Mouse (Mus musculus): ENCODE results near the gene Mgme1. TPM values are rescaled to one million over a fixed set of nuclear protein-coding genes. Genes with fewer than 3 reads are reported as not detected.
A peak's percentile ranks its signal among the peaks of the same experiment; 100 is the strongest.

Gene Mgme1
- 15.8 and 17.2 TPM in 2 replicates for polyA plus RNA-seq (2014; fragmentation: Nextera tagmentation; extraction: Ambion mirVana)

DNA sequence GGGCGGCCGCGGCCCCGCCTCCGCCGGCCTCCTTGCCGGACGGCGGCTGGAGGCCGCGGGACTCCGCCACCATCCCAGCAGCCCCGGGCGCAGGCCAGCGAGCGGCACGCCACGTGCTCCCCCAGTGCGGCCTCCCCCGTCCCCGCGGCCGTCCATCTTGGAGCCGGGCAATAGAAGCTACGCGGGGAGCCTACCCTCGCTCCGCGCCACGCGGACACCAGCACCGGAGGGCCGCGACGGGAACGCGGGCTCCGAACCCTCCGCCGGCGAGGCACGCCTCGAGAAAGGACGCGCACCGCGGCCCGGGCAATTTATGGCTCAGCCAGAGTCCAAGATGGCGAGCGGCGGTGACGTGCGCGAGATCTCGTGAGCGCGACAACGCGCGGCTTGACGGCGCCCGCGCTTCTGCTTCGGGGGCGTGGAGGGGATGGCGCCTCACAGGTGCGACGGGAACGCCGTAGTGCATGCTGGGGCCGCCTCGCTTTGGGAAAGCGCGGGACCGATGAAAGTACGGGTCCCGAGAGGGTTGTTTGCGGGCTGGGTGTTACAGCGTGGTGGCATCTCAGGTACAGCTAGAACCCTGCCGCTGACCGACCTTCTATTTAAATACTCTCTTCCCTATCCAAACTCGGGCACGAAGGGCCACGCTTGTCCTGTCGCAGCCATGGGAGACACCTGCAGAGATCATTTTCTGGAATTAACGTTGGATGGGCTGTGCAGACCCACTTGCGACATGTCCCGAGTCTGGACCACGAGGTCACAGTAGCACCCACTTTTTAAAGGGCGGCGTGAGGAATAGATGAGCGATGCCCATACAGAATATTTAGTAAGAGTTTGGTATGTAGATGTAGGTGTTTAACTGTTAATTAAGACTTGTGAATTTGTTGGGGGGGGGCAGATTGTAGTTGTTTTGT lies at the start of gene Mgme1, which contains the start of gene Snx5:
TSS of gene Mgme1 (plus strand) at position 157 of the 914 bp plus-strand sequence.
TSS of gene Snx5 (minus strand) at position 400 of the 914 bp plus-strand sequence.
- H3K4me1 ChIP-seq (replicated peaks; ENCODE audit: control insufficient read depth, insufficient read depth, low read length) = no peaks in the 10 kb centered on the region
- peak; percentile 97 for ATAC-seq (ENCODE audit: low FRiP score)
- H3K4me3 ChIP-seq (ENCODE audit: low read depth, low read length) = peak within 1 kb of the TSS; percentile 94
- no peaks in the 10 kb centered on the region for H3K27me3 ChIP-seq (ENCODE audit: control insufficient read depth, insufficient read depth, low read length)
- peak within 1 kb of the TSS; percentile 50 for H3K4me2 ChIP-seq (replicated peaks; ENCODE audit: low read depth, low read length)
- no peaks in the 10 kb centered on the region for H3K36me3 ChIP-seq (ENCODE audit: control insufficient read depth, insufficient read depth, low read length)
- H3K27ac ChIP-seq (ENCODE audit: low read depth, low read length) = peak within 1 kb of the TSS; percentile 84
- peak within 1 kb of the TSS; percentile 98 for H3K9ac ChIP-seq (ENCODE audit: low read depth, low read length)
- DNase-seq (ENCODE audit: low spot score) = peak; percentile 95
- H3K9me3 ChIP-seq (ENCODE audit: control insufficient read depth, low read length) = no peaks in the 10 kb centered on the region
- WGBS = under 1% methylated on average over 90 of the region's 93 CpGs

DNA sequence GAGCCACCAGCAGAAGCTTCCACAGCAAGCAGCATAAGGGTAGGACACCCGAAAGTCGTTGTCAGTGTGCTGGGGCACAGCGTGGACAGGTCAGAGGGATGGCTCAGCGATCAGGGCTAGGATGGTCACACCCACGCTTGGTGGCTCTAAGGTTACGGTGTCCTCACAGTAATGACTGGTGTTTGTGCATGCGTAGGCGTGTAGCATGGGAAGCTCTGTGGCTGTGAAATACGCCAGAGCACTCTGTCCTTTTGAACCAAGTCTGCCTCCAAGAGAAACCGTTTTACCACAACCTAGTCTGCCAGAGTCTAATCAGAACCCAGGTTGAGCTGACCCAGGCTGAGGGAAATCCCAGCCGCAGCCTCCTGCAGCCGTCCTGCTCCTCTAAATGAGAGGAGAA lies 46.1 kb upstream of the Mgme1 start:
- no peaks in the 10 kb centered on the region for H3K4me1 ChIP-seq (replicated peaks; ENCODE audit: control insufficient read depth, insufficient read depth, low read length)
- H3K27ac ChIP-seq (ENCODE audit: low read depth, low read length) = no peak overlapping the region
- DNase-seq (ENCODE audit: low spot score) = no peak
- 64% methylated on average over 12 of the region's 12 CpGs for WGBS
- H3K27me3 ChIP-seq (ENCODE audit: control insufficient read depth, insufficient read depth, low read length) = no peaks in the 10 kb centered on the region
- H3K9ac ChIP-seq (ENCODE audit: low read depth, low read length) = no peak overlapping the region
- H3K36me3 ChIP-seq (ENCODE audit: control insufficient read depth, insufficient read depth, low read length) = no peaks in the 10 kb centered on the region
- H3K4me2 ChIP-seq (replicated peaks; ENCODE audit: low read depth, low read length) = no peak overlapping the region
- no peak for ATAC-seq (ENCODE audit: low FRiP score)
- H3K4me3 ChIP-seq (ENCODE audit: low read depth, low read length) = no peak overlapping the region
- no peaks in the 10 kb centered on the region for H3K9me3 ChIP-seq (ENCODE audit: control insufficient read depth, low read length)

DNA sequence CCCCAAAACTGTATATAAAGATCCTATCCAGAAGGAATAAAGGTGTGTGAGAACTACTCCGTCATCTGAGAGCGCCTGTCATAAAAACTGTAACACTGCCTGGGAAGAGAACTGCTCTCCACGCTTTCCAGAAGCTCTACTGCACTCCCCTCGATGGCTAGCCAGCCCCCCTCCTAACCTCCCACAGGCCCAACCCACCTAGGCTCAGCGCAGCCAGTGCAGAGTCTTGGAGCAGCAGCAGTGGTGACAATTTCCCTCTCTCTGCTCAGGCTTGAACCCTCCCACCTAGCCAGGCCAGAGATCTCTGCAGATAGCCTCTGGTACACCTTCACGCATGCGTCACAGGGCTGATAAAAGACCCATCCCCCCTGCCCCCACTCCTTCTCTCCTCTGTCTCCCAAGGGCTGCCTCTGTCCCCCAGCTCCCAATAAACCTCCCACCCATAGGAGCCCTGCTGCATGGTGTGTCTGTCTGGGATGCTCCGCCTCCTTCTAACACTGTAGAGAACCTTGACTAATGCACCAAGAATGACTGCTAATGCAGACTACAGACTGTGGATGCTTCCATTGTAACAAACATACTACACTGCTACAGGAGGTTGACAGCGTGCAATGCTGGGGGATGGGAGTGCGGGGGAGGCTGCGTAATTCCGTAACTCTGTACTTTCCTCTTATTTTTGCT lies 43.4 kb upstream of the Mgme1 start:
- Histone ChIP-seq H3K36me3 (ENCODE audit: control insufficient read depth, insufficient read depth, low read length) (no peaks in the 10 kb centered on the region), H3K27ac (ENCODE audit: low read depth, low read length) (no peak overlapping the region), H3K9ac (ENCODE audit: low read depth, low read length) (no peak overlapping the region), H3K4me1 (replicated peaks; ENCODE audit: control insufficient read depth, insufficient read depth, low read length) (no peaks in the 10 kb centered on the region), H3K9me3 (ENCODE audit: control insufficient read depth, low read length) (no peaks in the 10 kb centered on the region), H3K4me3 (ENCODE audit: low read depth, low read length) (no peak overlapping the region), H3K27me3 (ENCODE audit: control insufficient read depth, insufficient read depth, low read length) (no peaks in the 10 kb centered on the region), H3K4me2 (replicated peaks; ENCODE audit: low read depth, low read length) (no peak overlapping the region)
- no peak for DNase-seq (ENCODE audit: low spot score)
- peak; percentile 63 for ATAC-seq (ENCODE audit: low FRiP score)
- 84% methylated on average over 12 of the region's 12 CpGs for WGBS

GRCm38 (mm10) chr2:144228521-144229346 lies 41.7 kb upstream of the Mgme1 start:
- H3K4me1 ChIP-seq (replicated peaks; ENCODE audit: control insufficient read depth, insufficient read depth, low read length) = no peaks in the 10 kb centered on the region
- no peak for ATAC-seq (ENCODE audit: low FRiP score)
- H3K4me3 ChIP-seq (ENCODE audit: low read depth, low read length) = no peak overlapping the region
- DNase-seq (ENCODE audit: low spot score) = no peak
- no peak overlapping the region for H3K4me2 ChIP-seq (replicated peaks; ENCODE audit: low read depth, low read length)
- WGBS = 76% methylated on average over 12 of the region's 12 CpGs
- H3K27me3 ChIP-seq (ENCODE audit: control insufficient read depth, insufficient read depth, low read length) = no peaks in the 10 kb centered on the region
- H3K27ac ChIP-seq (ENCODE audit: low read depth, low read length) = no peak overlapping the region
- no peak overlapping the region for H3K9ac ChIP-seq (ENCODE audit: low read depth, low read length)
- no peaks in the 10 kb centered on the region for H3K36me3 ChIP-seq (ENCODE audit: control insufficient read depth, insufficient read depth, low read length)
- H3K9me3 ChIP-seq (ENCODE audit: control insufficient read depth, low read length) = no peaks in the 10 kb centered on the region

- Histone ChIP-seq H3K4me2 (replicated peaks; ENCODE audit: low read depth, low read length) (no peak overlapping the region), H3K9me3 (ENCODE audit: control insufficient read depth, low read length) (no peaks in the 10 kb centered on the region), H3K27me3 (ENCODE audit: control insufficient read depth, insufficient read depth, low read length) (no peaks in the 10 kb centered on the region), H3K4me1 (replicated peaks; ENCODE audit: control insufficient read depth, insufficient read depth, low read length) (no peaks in the 10 kb centered on the region), H3K27ac (ENCODE audit: low read depth, low read length) (no peak overlapping the region), H3K9ac (ENCODE audit: low read depth, low read length) (no peak overlapping the region), H3K4me3 (ENCODE audit: low read depth, low read length) (no peak overlapping the region), H3K36me3 (ENCODE audit: control insufficient read depth, insufficient read depth, low read length) (no peaks in the 10 kb centered on the region)
- 93% methylated on average over 14 of the region's 14 CpGs for WGBS
- DNase-seq (ENCODE audit: low spot score) (no peak), ATAC-seq (ENCODE audit: low FRiP score) (no peak)
Observed at GRCm38 (mm10) chr2:144229647-144230046, 40.8 kb upstream of the Mgme1 start.

GRCm38 (mm10) chr2:144230498-144230897 lies 40.0 kb upstream of the Mgme1 start:
- ATAC-seq (ENCODE audit: low FRiP score) = no peak
- Histone ChIP-seq H3K36me3 (ENCODE audit: control insufficient read depth, insufficient read depth, low read length) (no peaks in the 10 kb centered on the region), H3K9me3 (ENCODE audit: control insufficient read depth, low read length) (no peaks in the 10 kb centered on the region), H3K4me1 (replicated peaks; ENCODE audit: control insufficient read depth, insufficient read depth, low read length) (no peaks in the 10 kb centered on the region), H3K4me3 (ENCODE audit: low read depth, low read length) (no peak overlapping the region), H3K27ac (ENCODE audit: low read depth, low read length) (no peak overlapping the region), H3K9ac (ENCODE audit: low read depth, low read length) (no peak overlapping the region), H3K27me3 (ENCODE audit: control insufficient read depth, insufficient read depth, low read length) (no peaks in the 10 kb centered on the region), H3K4me2 (replicated peaks; ENCODE audit: low read depth, low read length) (no peak overlapping the region)
- 73% methylated on average over 7 of the region's 7 CpGs for WGBS
- no peak for DNase-seq (ENCODE audit: low spot score)

GRCm38 (mm10) chr2:144231115-144231514 lies 39.3 kb upstream of the Mgme1 start:
- no peak for DNase-seq (ENCODE audit: low spot score)
- WGBS = 85% methylated on average over 5 of the region's 5 CpGs
- no peak overlapping the region for H3K4me3 ChIP-seq (ENCODE audit: low read depth, low read length)
- H3K27ac ChIP-seq (ENCODE audit: low read depth, low read length) = no peak overlapping the region
- no peak for ATAC-seq (ENCODE audit: low FRiP score)
- no peak overlapping the region for H3K4me2 ChIP-seq (replicated peaks; ENCODE audit: low read depth, low read length)
- H3K36me3 ChIP-seq (ENCODE audit: control insufficient read depth, insufficient read depth, low read length) = no peaks in the 10 kb centered on the region
- no peak overlapping the region for H3K9ac ChIP-seq (ENCODE audit: low read depth, low read length)
- no peaks in the 10 kb centered on the region for H3K4me1 ChIP-seq (replicated peaks; ENCODE audit: control insufficient read depth, insufficient read depth, low read length)
- H3K9me3 ChIP-seq (ENCODE audit: control insufficient read depth, low read length) = no peaks in the 10 kb centered on the region
- H3K27me3 ChIP-seq (ENCODE audit: control insufficient read depth, insufficient read depth, low read length) = no peaks in the 10 kb centered on the region

DNA sequence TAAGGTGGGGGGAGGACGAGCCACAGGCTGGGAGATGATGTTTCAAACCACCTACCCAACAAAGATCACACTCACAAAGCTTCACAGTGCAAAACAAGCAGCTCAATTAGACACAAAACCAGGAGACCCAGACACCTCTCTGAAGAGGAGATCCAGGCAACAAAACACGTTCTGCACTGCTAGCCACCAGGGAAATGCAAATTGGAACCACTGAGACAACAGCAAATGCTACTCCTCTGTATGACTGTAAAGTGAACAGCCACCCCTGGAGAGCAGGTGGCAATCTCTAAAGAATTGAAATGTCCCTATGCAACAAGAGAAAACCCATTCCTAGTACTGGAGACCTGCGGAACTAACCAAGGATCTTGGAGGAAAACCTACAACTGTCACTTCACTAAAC lies 36.9 kb upstream of the Mgme1 start:
- Histone ChIP-seq H3K27ac (ENCODE audit: low read depth, low read length) (no peak overlapping the region), H3K36me3 (ENCODE audit: control insufficient read depth, insufficient read depth, low read length) (no peaks in the 10 kb centered on the region), H3K27me3 (ENCODE audit: control insufficient read depth, insufficient read depth, low read length) (no peaks in the 10 kb centered on the region), H3K9me3 (ENCODE audit: control insufficient read depth, low read length) (no peaks in the 10 kb centered on the region), H3K4me3 (ENCODE audit: low read depth, low read length) (no peak overlapping the region), H3K9ac (ENCODE audit: low read depth, low read length) (no peak overlapping the region), H3K4me2 (replicated peaks; ENCODE audit: low read depth, low read length) (no peak overlapping the region), H3K4me1 (replicated peaks; ENCODE audit: control insufficient read depth, insufficient read depth, low read length) (no peaks in the 10 kb centered on the region)
- 69% methylated on average over 3 of the region's 3 CpGs for WGBS
- DNase-seq (ENCODE audit: low spot score) (no peak), ATAC-seq (ENCODE audit: low FRiP score) (no peak)
